Mouse (Mus musculus): ENCODE results near the gene Rab15.
A peak's percentile ranks its signal among the peaks of the same experiment; 100 is the strongest.
"Not testable (repeated sequence)": the region's sequence is repeated elsewhere in the genome, so short reads cannot be mapped to it uniquely, and the experiment has no call there.

Gene Rab15

DNA sequence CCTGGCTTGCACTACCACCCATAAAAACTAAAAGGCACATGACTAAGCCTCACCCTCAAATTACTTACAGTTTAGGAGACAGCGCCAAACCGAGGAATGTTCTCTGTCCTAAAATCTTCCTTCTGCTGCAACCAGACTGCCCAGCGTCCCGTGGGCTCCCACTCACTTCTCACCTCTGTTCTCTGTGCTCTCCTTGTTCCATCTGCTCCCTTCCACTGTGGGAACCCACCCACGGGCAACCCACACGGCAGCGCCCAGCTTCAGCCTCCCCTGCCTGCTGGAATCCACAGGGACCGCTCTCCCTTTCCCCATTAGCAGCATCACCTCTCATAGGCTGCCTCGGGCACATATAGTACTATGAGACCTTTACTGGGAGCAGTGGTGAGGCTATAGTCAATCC is 3.8 kb downstream of the Rab15 start:
- DNase-seq (ENCODE audit: low spot score in 2 of 2) = no peak

DNA sequence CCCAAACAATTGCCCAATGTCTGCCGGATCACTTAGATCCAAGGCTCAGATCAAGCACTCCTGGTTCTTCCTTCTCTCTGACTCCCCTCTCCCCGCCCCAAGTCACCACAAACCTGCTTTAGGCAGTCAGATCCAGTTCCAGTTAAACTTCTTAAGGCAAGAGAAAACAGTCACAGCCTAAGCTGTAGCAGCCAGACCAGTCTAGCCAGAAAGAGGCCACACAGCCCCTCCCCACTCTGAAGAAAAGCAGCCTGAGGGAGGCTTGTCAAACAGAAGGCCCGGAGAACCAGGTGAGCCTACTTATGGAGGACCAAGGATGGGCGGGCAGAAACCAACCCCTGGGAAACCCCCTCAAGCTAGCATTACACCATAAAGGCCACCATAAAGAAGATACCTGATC is 4.6 kb downstream of the Rab15 start:
- DNase-seq (ENCODE audit: low spot score in 2 of 2) = no peak

DNA sequence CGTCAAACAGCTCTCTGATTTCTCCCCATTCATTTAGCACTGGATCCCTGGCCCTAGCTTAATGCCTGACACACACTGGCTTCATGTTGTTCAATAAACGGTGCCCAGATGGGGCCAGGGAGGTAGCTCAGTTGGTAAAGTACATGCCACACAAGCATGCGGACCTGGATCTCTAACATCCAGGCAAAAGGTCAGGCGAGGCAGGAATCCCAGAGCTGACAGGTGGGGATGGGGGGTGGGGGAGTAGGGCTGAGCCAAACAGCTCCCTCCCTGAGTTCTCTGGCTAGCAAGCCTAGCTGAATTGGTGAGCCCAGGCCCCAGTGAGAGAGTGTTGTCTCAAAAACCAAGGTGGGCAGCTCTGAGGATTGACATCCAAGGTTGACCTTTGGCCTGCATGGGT is 5.5 kb downstream of the Rab15 start:
- no peak for DNase-seq (ENCODE audit: low spot score in 2 of 2)

DNA sequence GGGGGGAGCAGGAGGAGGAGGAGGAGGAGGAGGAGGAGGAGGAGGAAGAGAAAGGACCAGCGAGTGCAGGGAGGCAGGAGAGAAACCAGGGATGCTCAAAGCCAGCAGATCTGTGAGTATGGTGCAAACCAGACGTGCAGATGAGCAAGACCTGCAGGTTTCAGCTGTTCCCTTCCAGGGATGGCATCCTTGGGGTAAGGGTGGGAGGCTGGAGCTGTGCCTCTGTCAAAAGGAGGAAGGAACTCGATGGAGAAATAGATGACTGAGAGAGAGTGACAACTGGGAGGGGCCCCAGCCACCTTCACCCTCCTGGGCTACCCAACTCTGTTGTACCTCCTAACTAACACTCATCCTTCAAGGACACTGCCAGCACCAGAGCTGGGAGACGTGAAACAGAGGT is 6.0 kb downstream of the Rab15 start:
- no peak for DNase-seq (ENCODE audit: low spot score in 2 of 2)

DNA sequence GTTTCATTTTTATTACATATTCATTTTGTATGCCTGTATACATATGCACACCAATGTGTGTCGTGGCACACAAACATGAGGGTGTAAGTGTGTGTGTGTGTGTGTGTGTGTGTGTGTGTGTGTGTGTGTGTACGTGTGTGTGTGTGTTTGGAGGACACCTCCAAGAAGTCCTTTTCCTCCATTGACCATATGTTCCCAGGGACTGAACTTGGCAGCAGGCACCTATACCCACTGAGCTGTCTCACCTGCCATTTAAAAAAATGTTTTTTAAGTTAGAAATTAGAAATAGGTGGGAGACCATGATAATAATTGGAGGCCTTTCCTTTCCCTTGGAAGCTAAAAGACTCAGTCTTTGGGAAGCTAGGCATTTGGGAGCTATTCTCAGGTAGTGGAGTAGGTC is 8.6 kb downstream of the Rab15 start:
- no peak for DNase-seq (ENCODE audit: low spot score in 2 of 2)

GRCm38 (mm10) chr12:76813543-76813942 is 9.2 kb downstream of the Rab15 start:
- no peak for DNase-seq (ENCODE audit: low spot score in 2 of 2)

- DNase-seq (ENCODE audit: low spot score in 2 of 2) = peak in 1 of 2 experiments; percentile 21
Measured at GRCm38 (mm10) chr12:76811006-76811405, 11.7 kb downstream of the Rab15 start.

GRCm38 (mm10) chr12:76810491-76810890 is 12.2 kb downstream of the Rab15 start:
- DNase-seq (ENCODE audit: low spot score in 2 of 2) = no peak

DNA sequence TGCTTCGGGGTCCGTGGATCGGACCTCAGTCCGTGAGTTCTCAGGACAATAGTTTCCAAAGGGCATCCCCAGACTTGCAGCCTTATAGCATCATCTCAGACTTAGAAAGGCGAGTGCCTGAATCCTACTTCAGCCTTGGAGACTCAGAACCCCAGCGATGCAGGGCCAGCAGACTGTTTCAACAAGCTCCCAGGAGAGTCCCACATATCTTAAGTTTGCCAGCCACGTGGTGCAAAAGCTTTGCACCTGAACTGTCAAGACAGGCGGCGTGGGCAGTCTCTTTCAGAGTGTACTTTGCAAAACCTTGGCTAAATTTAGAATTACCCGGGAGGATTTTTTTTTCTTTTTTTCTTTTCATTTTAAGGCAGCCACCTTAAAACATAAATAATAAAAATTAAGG is 14.9 kb downstream of the Rab15 start:
- no peak for DNase-seq (ENCODE audit: low spot score in 2 of 2)

GRCm38 (mm10) chr12:76805056-76805811 is 17.5 kb downstream of the Rab15 start:
- no peak for DNase-seq (ENCODE audit: low spot score in 2 of 2)

DNA sequence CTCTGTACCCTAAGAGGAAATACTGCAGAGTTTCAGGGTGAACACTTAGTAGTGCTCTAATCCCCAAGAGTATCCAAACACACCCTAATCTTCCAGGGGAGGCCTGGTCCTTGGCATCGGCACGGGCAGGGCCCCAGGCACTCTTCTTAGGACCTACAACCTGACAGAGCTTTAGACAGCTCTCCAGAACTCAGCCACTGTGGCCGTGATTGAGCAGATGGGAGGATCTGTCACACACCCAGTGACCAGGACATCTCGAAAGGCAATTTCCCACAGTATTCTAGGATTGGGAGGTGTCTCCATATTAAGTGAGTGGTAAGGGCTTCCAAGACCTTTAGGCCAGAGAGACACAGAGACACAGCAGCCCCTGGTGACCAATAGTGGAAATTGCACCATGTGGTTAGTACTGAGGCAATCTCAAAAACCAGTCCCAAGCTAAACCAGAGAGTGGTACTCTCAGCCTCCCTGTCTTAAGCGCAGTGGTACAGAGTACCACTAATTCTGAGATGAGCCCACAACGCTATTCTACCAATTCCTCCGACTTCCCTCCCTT is 18.9 kb downstream of the Rab15 start:
- DNase-seq (ENCODE audit: low spot score in 2 of 2) = peak in 1 of 2 experiments; percentile 11

- no peak for DNase-seq (ENCODE audit: low spot score in 2 of 2)
Measured at GRCm38 (mm10) chr12:76803028-76803427, 19.7 kb downstream of the Rab15 start.

GRCm38 (mm10) chr12:76798008-76798720 is 24.5 kb downstream of the Rab15 start:
- no peak for DNase-seq (ENCODE audit: low spot score in 2 of 2)

DNA sequence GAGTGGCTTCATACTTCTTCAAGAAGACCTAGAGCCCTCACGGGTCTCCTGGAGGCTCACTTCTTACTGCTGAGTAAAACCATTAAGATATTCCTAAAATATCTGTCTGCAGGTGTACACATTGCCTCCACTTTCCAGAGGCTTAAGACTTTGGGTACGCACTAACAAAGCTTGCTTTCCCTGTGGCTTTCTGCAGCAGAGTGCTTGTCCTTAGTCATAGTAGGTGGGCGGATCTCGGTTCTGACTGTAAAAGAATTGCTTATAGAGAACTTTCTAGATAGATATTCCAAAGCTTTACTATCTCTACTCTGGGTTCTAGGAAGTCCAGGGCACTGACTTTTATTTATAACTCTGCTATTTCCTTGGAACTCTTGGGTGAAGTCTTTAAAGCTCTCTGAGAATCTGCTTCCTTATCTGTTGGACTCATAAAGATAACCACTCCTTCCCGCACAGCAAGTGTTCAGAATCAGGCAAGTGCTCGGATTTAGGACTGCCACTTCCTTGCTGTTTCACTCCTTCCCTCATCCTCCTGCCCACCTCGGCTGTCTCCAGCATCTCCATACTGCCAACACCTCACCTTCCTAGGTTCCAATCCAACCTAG is 25.7 kb downstream of the Rab15 start:
- DNase-seq (ENCODE audit: low spot score in 2 of 2) = no peak

- no peak for DNase-seq (ENCODE audit: low spot score in 2 of 2)
Measured at GRCm38 (mm10) chr12:76795350-76795749, 27.4 kb downstream of the Rab15 start, which contains the start of gene Gpx2. Gene Gpx2 (minus strand): TSS chr12:76795554.

DNA sequence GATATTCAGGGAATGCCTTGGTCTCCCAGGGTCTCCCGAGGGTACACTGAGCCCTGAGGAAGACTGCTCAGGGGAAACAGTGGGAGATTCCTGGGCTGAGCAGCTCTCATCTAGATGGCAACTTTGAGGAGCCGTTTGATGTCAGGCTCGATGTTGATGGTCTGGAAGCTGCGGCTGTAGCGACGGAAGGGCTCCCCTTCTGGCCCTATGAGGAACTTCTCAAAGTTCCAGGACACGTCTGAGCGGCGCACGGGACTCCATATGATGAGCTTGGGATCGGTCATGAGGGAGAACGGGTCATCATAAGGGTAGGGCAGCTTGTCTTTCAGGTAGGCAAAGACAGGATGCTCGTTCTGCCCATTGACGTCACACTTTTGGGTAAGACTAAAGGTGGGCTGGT is 30.2 kb downstream of the Rab15 start:
- DNase-seq (ENCODE audit: low spot score in 2 of 2) = not testable (repeated sequence)

DNA sequence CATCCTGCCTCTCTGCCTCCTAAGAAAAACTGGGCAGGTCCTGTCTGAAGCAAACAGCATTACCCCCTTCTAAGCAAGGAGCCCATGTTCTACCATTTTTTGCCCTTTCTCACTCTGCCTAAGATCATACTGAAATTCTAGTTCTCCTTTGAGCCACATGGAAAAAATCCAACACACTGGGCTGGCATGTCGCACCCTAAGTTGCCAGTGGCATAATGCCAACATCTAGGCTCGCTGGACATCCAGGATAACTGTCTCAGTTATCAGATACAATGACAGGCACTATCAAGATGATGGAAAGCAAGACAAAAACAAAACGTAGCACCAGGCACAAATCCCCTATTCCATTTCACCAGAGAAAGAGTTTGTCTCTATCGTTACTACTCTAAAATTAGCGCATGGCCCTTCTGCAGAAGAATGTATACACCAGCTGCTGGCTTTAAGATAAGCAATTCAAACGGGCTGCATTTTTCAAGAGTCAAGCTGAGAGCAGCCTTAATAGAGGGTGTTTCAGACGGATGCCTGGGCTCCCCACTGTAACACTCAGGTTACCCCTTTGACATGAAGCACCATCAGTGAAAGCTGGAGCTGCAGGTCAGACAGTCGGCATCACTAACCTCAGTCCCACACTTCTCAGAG is 32.1 kb downstream of the Rab15 start:
- no peak for DNase-seq (ENCODE audit: low spot score in 2 of 2)

DNA sequence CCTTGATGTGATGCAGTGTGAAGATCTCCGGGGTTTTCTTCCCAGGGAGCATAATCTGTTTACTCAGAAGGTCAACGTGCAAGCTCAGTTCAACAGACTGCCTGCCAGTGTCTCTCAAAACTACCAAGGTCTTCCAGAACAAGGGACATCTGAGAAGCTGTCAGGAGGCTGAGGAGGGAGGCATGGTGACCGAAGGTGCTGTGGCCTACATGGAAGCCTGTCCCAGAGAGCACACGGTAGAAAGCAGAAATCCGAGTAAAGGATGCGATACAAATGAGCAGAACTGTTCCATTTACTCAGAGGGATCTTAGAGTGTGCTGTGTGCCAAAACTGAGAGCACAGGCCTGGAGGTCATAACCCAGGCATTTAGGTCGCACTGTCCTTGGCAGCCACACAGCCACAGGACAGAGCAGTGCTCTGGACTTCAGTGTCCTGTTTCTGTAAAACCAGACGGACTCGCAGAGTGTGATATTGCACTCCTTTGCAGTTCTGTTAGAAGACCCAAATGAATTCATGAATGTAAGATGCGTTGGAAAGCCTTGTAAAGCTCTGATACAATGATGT is 38.6 kb downstream of the Rab15 start:
- DNase-seq (ENCODE audit: low spot score in 2 of 2) = peak; percentile 10 to 21

- DNase-seq (ENCODE audit: low spot score in 2 of 2) = no peak
Measured at GRCm38 (mm10) chr12:76780639-76781468, 41.9 kb downstream of the Rab15 start.

DNA sequence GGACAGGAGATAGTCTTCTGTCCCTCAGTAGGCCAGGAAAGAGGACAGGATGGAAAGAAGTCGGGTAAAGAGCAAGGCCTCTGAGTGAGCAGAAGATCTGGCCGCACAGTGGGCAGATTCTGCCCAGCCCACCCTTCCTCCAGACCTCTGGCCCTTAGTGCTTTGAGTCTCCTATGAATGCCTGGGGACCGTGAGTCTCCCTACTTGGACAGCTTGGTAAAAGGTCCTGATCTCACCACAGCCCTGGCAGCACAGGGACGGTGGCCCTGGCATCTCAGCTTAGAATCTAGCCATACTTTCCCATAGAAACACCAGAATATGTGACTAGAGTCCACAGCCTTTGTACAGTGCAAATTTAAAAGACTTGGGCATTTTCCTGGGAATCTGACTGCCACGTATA is 42.8 kb downstream of the Rab15 start:
- no peak for DNase-seq (ENCODE audit: low spot score in 2 of 2)
